Mouse (Mus musculus): ENCODE measurements at regions not wholly inside any gene's neighbourhood (a gene's known extent, or its start where the extent isn't known, plus 50 kb on each side); places are given as distances from the start of the nearest gene placed in this dataset.

- TF ChIP-seq CTCF (IDR thresholded peaks at IDR 0.05; ENCODE audit: extremely low read depth, insufficient read depth, low read length) (no peak), POLR2A (IDR thresholded peaks at IDR 0.05; ENCODE audit: extremely low read depth, insufficient read depth, low read length) (no peak)
Measured at GRCm38 (mm10) chr1:121194800-121195199, 137.6 kb downstream of the Insig2 start.

Data from cortical plate, adult 2 months (tissue).